Mouse (Mus musculus) limb, embryonic 12.5 days (tissue): ENCODE data around the gene 2610001J05Rik. TPM values are rescaled to one million over a fixed set of nuclear protein-coding genes. Genes with fewer than 3 reads are reported as not detected.

Experiments used
- ATAC-seq: fragments of 200-750 bp; cut with Nextera tagmentation; 2 replicates; pipeline ENCODE4 v1.8.0; 2017; ENCODE audit warnings: low read depth, moderate TSS enrichment; ENCODE audit not compliant: insufficient number of reproducible peaks, insufficient read depth, low FRiP score, low TSS enrichment
- H3K27ac ChIP-seq: fragments of 300-500 bp; sonication (generic); 2 replicates; pipeline ENCODE4 v1.5.1; 2016; ENCODE audit warnings: mild to moderate bottlenecking, moderate library complexity
- H3K27me3 ChIP-seq: fragments of 300-500 bp; sonication (generic); 2 replicates; pipeline ENCODE4 v1.6.1; 2016; ENCODE audit warnings: mild to moderate bottlenecking, moderate library complexity
- H3K36me3 ChIP-seq: fragments of 300-500 bp; sonication (generic); 2 replicates; pipeline ENCODE4 v1.6.1; 2016; ENCODE audit warnings: mild to moderate bottlenecking, moderate library complexity
- H3K4me1 ChIP-seq: fragments of 300-500 bp; sonication (generic); replicated peaks from 2 replicates; pipeline ENCODE4 v1.6.1; 2016
- H3K4me2 ChIP-seq: fragments of 300-500 bp; sonication (generic); 2 replicates; pipeline ENCODE4 v1.6.1; 2016; ENCODE audit warnings: mild to moderate bottlenecking, moderate library complexity
- H3K4me3 ChIP-seq: fragments of 300-500 bp; sonication (generic); replicated peaks from 2 replicates; pipeline ENCODE4 v1.5.1; 2016; ENCODE audit warnings: mild to moderate bottlenecking
- H3K9ac ChIP-seq: fragments of 300-500 bp; sonication (generic); replicated peaks from 2 replicates; pipeline ENCODE4 v1.6.1; 2016; ENCODE audit warnings: mild to moderate bottlenecking, moderate library complexity
- H3K9me3 ChIP-seq: fragments of 300-500 bp; sonication (generic); 2 replicates; pipeline ENCODE4 v1.6.1; 2016; ENCODE audit warnings: mild to moderate bottlenecking, moderate library complexity
- WGBS: fragments of 180-500 bp; shearing (Covaris S2); methylation state at CpG from one replicate; pipeline ENCODE4 v1.1.7; 2016; 5-methylcytosine and 5-hydroxymethylcytosine counted together
- polyA plus RNA-seq: library from polyadenylated mRNA; unstranded; fragments of >200 nt; fragmentation: Nextera tagmentation; extraction: Ambion mirVana; gene quantifications from 2 replicates; pipeline ENCODE4 v1.2.1, GENCODE M21; 2016

The 2610001J05Rik gene
- polyA plus RNA-seq, 1 experiment from 2014 or later = 99.3 TPM

DNA sequence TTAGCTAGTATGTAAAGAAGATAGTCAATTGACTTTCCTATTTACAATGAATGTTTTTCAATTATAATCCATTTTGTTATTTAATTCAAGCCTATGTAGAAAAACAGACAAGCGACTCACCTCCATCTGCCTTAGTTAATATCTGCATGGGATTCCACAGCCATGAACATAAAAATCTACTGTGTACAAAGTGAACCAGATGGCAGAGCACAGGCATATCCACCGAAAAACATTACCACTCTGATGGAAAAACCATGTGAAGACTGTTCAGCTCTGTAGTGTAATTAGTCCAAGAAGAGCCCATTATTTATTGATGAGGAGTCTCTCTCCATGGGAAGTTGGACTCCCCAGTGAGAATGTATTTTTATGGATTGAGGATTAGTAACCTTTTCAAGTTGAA is 38.5 kb downstream of the 2610001J05Rik start:
- 65% methylated on average over 2 of the region's 2 CpGs for WGBS
- no peak for ATAC-seq
- no peak overlapping the region for H3K4me2 ChIP-seq
- peaks cover 3% of the 10 kb centered on the region; the same call in 1 of the 2 replicates for H3K4me1 ChIP-seq
- no peak overlapping the region for H3K4me3 ChIP-seq
- peaks cover 7% of the 10 kb centered on the region; the same call in 1 of the 2 replicates for H3K27me3 ChIP-seq
- H3K36me3 ChIP-seq = no peaks in the 10 kb centered on the region
- no peak overlapping the region for H3K27ac ChIP-seq
- no peak overlapping the region for H3K9ac ChIP-seq
- no peaks in the 10 kb centered on the region for H3K9me3 ChIP-seq

DNA sequence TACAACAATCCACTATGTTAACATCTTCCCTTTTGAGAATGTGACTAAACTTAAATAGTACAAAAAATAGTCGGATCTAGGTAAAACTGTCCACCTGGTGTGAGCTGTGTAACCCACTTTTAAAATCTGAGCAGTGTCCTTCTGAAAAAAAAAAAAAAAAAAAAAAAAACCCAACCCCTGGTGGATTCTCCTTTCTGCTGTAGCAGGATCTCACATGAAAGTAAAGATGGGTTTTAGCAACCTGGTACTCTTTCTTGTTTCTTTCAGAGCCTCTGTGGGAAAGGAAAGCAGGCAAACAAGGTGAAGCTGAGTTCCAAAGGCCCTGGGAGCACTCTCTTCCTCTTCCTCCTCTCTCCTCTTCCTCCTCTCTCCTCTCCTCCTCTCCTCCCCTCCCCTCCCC is 42.4 kb downstream of the 2610001J05Rik start:
- WGBS = 68% methylated on average over 1 of the region's 1 CpGs
- no peak for ATAC-seq
- no peaks in the 10 kb centered on the region for H3K4me1 ChIP-seq
- no peaks in the 10 kb centered on the region for H3K36me3 ChIP-seq
- H3K27me3 ChIP-seq = no peaks in the 10 kb centered on the region
- no peaks in the 10 kb centered on the region for H3K9me3 ChIP-seq
- no peak overlapping the region for H3K4me3 ChIP-seq
- H3K9ac ChIP-seq = no peak overlapping the region
- H3K27ac ChIP-seq = no peak overlapping the region
- no peak overlapping the region for H3K4me2 ChIP-seq

Other genes with a start within 250 kb of the 2610001J05Rik start
- 23.7 and 25.5 TPM in 2 replicates for gene Bmt2, start 193.6 kb downstream of the 2610001J05Rik start, polyA plus RNA-seq
- gene Gpr85, start 31.6 kb downstream of the 2610001J05Rik start, polyA plus RNA-seq = 5.1 and 5.8 TPM in 2 replicates